Mouse (Mus musculus) intestine, embryonic 16.5 days (tissue): ENCODE results near the gene D8Ertd738e. TPM values are rescaled to one million over a fixed set of nuclear protein-coding genes. Genes with fewer than 3 reads are reported as not detected.

Experiments
- ATAC-seq: fragments of 200-750 bp; cut with Nextera tagmentation; 2 replicates; pipeline ENCODE4 v1.8.0; 2017; ENCODE audit warnings: moderate TSS enrichment, moderate library complexity
- H3K27ac ChIP-seq: fragments of 300-500 bp; sonication (generic); 2 replicates; pipeline ENCODE4 v1.5.1; 2014; ENCODE audit warnings: mild to moderate bottlenecking, low read length
- H3K27me3 ChIP-seq: fragments of 300-500 bp; sonication (generic); replicated peaks from 2 replicates; pipeline ENCODE4 v1.6.1; 2014; ENCODE audit warnings: low read length, control low read depth, mixed read lengths; ENCODE audit not compliant: control insufficient read depth, insufficient read depth
- H3K36me3 ChIP-seq: fragments of 300-500 bp; sonication (generic); 2 replicates; pipeline ENCODE4 v1.6.1; 2014; ENCODE audit warnings: low read length, control low read depth; ENCODE audit not compliant: control insufficient read depth, insufficient read depth
- H3K4me1 ChIP-seq: fragments of 300-500 bp; sonication (generic); 2 replicates; pipeline ENCODE4 v1.6.1; 2014; ENCODE audit warnings: low read length, control low read depth, mixed read lengths; ENCODE audit not compliant: control insufficient read depth, insufficient read depth
- H3K4me2 ChIP-seq: fragments of 300-500 bp; sonication (generic); 2 replicates; pipeline ENCODE4 v1.6.1; 2014; ENCODE audit warnings: low read depth, low read length, control low read depth
- H3K4me3 ChIP-seq: fragments of 300-500 bp; sonication (generic); 2 replicates; pipeline ENCODE4 v1.5.1; 2014; ENCODE audit warnings: mild to moderate bottlenecking, low read length
- H3K9ac ChIP-seq: fragments of 300-500 bp; sonication (generic); 2 replicates; pipeline ENCODE4 v1.6.1; 2014; ENCODE audit warnings: low read depth, low read length
- H3K9me3 ChIP-seq: fragments of 300-500 bp; sonication (generic); 2 replicates; pipeline ENCODE4 v1.6.1; 2016; ENCODE audit warnings: low read length, control low read depth; ENCODE audit not compliant: control insufficient read depth
- WGBS: fragments of 180-500 bp; shearing (Covaris S2); extraction: QIAGEN DNeasy Blood & Tissue Kit; methylation state at CpG from one replicate; pipeline ENCODE4 v1.1.7; 2014; 5-methylcytosine and 5-hydroxymethylcytosine counted together
- polyA plus RNA-seq: library from polyadenylated mRNA; unstranded; fragments of >200 nt; fragmentation: Nextera tagmentation; extraction: Ambion mirVana; gene quantifications from 2 replicates; pipeline ENCODE4 v1.2.1, GENCODE M21; 2015

D8Ertd738e gene
- polyA plus RNA-seq, 1 experiment from 2014 or later: 296 TPM

GRCm38 (mm10) chr8:84206666-84207065 lies 42.9 kb downstream of the D8Ertd738e start:
- no peak overlapping the region for H3K27ac ChIP-seq
- WGBS: 93% methylated on average over 3 of the region's 3 CpGs
- peaks cover 34% of the 10 kb centered on the region for H3K4me1 ChIP-seq
- H3K27me3 ChIP-seq: no peaks in the 10 kb centered on the region
- H3K9ac ChIP-seq: no peak overlapping the region
- ATAC-seq: no peak
- no peaks in the 10 kb centered on the region for H3K9me3 ChIP-seq
- H3K36me3 ChIP-seq: peaks cover 7% of the 10 kb centered on the region
- H3K4me2 ChIP-seq: no peak overlapping the region
- H3K4me3 ChIP-seq: no peak overlapping the region

GRCm38 (mm10) chr8:84205073-84205472 lies 44.4 kb downstream of the D8Ertd738e start:
- H3K9ac ChIP-seq: no peak overlapping the region
- no peaks in the 10 kb centered on the region for H3K27me3 ChIP-seq
- H3K27ac ChIP-seq: no peak overlapping the region
- no peak overlapping the region for H3K4me3 ChIP-seq
- H3K4me1 ChIP-seq: peaks cover 47% of the 10 kb centered on the region
- no peaks in the 10 kb centered on the region for H3K9me3 ChIP-seq
- H3K4me2 ChIP-seq: no peak overlapping the region
- whole genome bisulfite sequencing: 91% methylated on average over 5 of the region's 5 CpGs
- H3K36me3 ChIP-seq: peaks cover 5% of the 10 kb centered on the region; the same call in 1 of the 2 replicates
- ATAC-seq: no peak

GRCm38 (mm10) chr8:84203975-84204772 lies 45.3 kb downstream of the D8Ertd738e start:
- Histone ChIP-seq H3K9me3 (no peaks in the 10 kb centered on the region), H3K4me1 (peaks cover 56% of the 10 kb centered on the region), H3K27me3 (no peaks in the 10 kb centered on the region), H3K36me3 (peaks cover 5% of the 10 kb centered on the region; the same call in 1 of the 2 replicates), H3K4me2 (peak overlapping the region; percentile 94), H3K9ac (peak overlapping the region; percentile 89), H3K27ac (peak overlapping the region; percentile 95), H3K4me3 (peak overlapping the region; percentile 73)
- no peak for ATAC-seq
- 54% methylated on average over 13 of the region's 13 CpGs for WGBS

DNA sequence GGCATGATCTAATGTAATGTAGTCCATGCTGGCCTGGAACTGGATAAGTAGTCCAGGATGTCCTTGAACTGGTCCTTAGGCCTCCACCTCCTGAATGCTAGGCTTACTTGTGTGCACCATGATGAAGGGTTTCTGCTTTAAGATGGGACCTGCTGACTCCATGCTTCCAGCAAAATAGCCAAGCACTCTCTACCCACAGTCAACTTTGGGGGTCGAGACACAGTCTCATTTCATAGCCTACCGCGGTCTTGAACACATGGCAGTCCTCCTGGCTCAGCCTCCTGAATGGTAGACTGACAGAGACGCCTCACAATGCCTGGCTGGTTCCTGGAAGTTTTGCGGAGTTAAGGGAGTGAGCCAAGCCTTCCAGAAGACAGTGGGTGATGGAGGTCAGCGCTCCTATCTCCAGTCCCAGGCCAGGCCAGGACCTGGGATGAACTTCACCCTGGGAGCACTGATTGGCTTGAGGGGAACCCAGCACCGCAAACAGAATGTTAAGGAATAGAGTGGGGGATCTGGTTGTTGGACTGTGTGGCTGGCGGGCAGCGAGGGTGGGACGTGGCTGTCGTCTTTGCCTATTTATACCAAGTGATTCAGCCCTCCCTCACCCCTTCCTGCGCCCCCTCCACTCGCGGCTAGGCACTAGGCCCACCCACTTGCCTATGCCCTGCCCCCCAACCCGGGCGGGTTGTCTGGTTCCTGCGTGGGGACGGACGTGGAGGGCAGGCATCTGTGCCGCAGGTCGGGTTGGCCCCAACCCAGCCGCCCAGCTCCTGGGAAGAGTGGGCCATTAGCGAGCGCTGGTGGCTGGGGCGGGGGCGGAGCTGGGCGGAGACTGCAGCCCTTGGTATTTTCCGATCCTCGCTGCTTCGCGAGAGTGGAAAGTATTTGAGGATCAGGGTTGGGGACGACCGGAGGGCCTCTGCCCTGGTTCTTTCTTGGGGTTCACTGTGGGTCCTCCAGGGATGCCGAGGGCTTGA lies 46.3 kb downstream of the D8Ertd738e start:
- Histone ChIP-seq H3K36me3 (peaks cover 3% of the 10 kb centered on the region; the same call in 1 of the 2 replicates), H3K27ac (peak overlapping the region; percentile 95), H3K9me3 (no peaks in the 10 kb centered on the region), H3K27me3 (no peaks in the 10 kb centered on the region), H3K4me3 (peak overlapping the region; percentile 73), H3K4me2 (peak overlapping the region; percentile 94), H3K4me1 (peaks cover 62% of the 10 kb centered on the region), H3K9ac (peak overlapping the region; percentile 89)
- peak; percentile 45 for ATAC-seq
- 10% methylated on average over 34 of the region's 34 CpGs for WGBS

DNA sequence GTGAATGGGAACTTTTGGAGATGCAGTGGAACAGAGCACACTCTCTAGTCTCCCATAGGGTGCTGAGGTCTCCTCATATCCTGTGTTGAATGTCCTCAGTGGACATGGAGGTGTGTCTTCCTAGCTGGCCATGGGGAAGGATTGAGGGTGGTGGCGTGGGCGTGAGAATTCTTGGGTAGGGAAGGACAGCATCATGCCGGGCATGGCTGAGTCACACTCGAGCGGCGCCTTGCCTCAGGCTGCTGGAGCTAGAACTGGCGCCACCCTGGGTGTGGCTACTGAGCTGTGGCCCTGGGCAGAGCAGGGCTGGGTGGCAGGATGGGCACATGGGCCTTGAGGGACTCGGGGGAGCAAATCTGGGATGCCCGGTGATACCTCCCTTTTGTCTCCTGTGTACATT lies 47.1 kb downstream of the D8Ertd738e start:
- no peaks in the 10 kb centered on the region for H3K27me3 ChIP-seq
- no peak for ATAC-seq
- H3K9ac ChIP-seq: peak overlapping the region; percentile 89
- H3K4me2 ChIP-seq: peak overlapping the region; percentile 94
- peak overlapping the region; percentile 95 for H3K27ac ChIP-seq
- H3K9me3 ChIP-seq: no peaks in the 10 kb centered on the region
- peaks cover 3% of the 10 kb centered on the region; the same call in 1 of the 2 replicates for H3K36me3 ChIP-seq
- H3K4me1 ChIP-seq: peaks cover 63% of the 10 kb centered on the region
- WGBS: 80% methylated on average over 9 of the region's 9 CpGs
- peak overlapping the region; percentile 73 for H3K4me3 ChIP-seq

DNA sequence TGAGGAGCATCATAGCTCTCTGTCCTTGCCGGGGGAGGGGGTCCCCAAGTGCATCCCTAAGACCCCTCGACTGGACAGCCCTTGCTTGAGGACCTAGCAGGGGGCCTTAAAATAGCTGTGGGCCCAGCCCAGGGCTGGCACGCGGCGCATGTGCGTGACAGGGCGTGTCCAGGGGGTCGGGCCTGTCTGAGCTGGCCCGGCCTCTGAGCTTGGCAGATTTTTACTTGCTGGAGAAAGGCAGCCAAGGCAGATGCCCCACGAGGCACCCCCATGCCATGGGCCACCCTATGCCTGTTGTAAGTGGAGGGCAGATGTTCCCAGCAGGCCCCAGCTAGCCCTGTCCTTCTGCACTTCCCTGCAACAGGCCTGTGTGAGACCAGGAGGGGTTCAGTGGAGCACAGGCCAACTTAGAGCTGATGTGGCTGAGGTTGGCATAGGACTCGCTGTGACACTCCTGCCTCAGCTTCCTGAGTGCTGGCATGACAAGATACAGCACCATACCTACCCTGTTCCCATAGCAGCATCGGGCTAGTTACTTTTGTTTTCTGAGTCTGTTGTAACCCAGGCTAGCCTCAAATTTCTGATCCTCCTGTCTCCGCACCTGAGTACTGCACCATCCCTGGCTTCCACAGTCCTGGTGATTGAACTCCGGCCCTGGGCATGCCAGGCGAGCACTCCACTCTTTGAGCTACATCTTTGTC lies 47.8 kb downstream of the D8Ertd738e start:
- H3K36me3 ChIP-seq: peaks cover 1% of the 10 kb centered on the region; the same call in 1 of the 2 replicates

GRCm38 (mm10) chr8:84200652-84201544 lies 48.6 kb downstream of the D8Ertd738e start:
- H3K4me1 ChIP-seq: peaks cover 59% of the 10 kb centered on the region
- H3K9ac ChIP-seq: peak overlapping the region; percentile 89
- peak overlapping the region; percentile 94 for H3K4me2 ChIP-seq
- H3K9me3 ChIP-seq: no peaks in the 10 kb centered on the region
- 5% methylated on average over 40 of the region's 70 CpGs for WGBS
- H3K36me3 ChIP-seq: no peaks in the 10 kb centered on the region
- no peaks in the 10 kb centered on the region for H3K27me3 ChIP-seq
- peak overlapping the region; percentile 95 for H3K27ac ChIP-seq
- ATAC-seq: peak; percentile 24
- H3K4me3 ChIP-seq: peak overlapping the region; percentile 73

More for the DNA sequence above, 47.8 kb downstream of the D8Ertd738e start:
- Histone ChIP-seq H3K9ac (peak overlapping the region; percentile 89), H3K27ac (peak overlapping the region; percentile 95), H3K4me3 (peak overlapping the region; percentile 73), H3K4me1 (peaks cover 59% of the 10 kb centered on the region), H3K9me3 (no peaks in the 10 kb centered on the region), H3K27me3 (no peaks in the 10 kb centered on the region), H3K4me2 (peak overlapping the region; percentile 94)
- 43% methylated on average over 15 of the region's 15 CpGs for WGBS
- peak; percentile 4; the same call in 1 of the 2 replicates for ATAC-seq

DNA sequence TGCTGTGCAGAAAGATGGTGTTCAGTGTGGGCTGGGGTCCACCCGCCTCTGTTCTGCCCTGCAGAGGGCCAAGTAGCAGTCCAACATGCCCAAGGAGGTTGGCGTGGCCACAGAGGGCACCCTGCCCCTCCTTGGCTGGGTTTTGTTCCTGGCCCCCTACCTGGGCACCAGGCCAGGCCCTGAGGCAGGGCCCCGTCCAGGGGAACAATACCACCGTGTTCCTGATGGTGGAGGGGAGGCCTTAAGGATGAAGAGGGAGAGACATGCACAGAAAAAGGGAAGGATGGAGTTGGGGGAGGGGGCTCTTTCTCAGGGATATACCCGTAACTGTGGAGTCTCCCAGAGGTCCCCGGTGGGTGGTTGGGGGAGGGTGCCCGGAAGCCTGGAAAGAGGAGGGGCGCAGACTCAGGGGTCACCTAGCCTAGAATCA lies 49.4 kb downstream of the D8Ertd738e start:
- no peak for ATAC-seq
- 21% methylated on average over 8 of the region's 8 CpGs for WGBS
- peaks cover 59% of the 10 kb centered on the region for H3K4me1 ChIP-seq

More for the DNA sequence above, 49.4 kb downstream of the D8Ertd738e start:
- Histone ChIP-seq H3K27ac (peak overlapping the region; percentile 91), H3K4me2 (peak overlapping the region; percentile 94), H3K27me3 (no peaks in the 10 kb centered on the region), H3K4me3 (peak overlapping the region; percentile 73), H3K9me3 (no peaks in the 10 kb centered on the region), H3K9ac (peak overlapping the region; percentile 89), H3K36me3 (no peaks in the 10 kb centered on the region)
